Mouse (Mus musculus): ENCODE data around the gene Rrm1. TPM values are rescaled to one million over a fixed set of nuclear protein-coding genes. Genes with fewer than 3 reads are reported as not detected.

Rrm1 gene
- polyA plus RNA-seq, 1 experiment from 2014 or later, result 79.3 TPM

DNA sequence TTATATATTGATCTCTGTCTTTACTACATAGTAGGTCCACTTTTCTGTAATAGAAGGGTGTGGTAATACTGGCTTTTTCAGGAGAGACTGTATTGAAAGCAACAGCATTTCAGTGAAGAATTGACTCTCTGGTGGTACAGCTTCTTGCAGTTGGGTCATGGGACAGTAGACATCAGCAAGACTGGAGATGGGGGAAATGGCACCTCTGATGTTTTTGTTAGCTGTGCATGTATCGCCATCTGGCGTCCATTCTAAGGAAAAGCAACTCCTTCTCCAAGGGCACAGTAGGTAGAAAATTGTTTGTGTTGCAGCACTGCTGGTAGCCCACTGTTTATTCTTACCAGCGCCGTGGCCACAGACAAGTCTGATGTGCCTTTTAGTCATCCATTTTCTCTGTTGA lies 24.1 kb upstream of the Rrm1 start:
- Histone ChIP-seq H3K9me3 (ENCODE audit: control insufficient read depth, low read length) (no peaks in the 10 kb centered on the region), H3K27ac (ENCODE audit: low read length) (no peak overlapping the region), H3K4me1 (replicated peaks; ENCODE audit: control insufficient read depth, insufficient read depth, low read length) (no peaks in the 10 kb centered on the region), H3K27me3 (replicated peaks; ENCODE audit: control insufficient read depth, insufficient read depth, low read length) (no peaks in the 10 kb centered on the region), H3K9ac (replicated peaks; ENCODE audit: low read depth, low read length) (no peak overlapping the region), H3K36me3 (ENCODE audit: control insufficient read depth, insufficient read depth) (no peaks in the 10 kb centered on the region), H3K4me2 (ENCODE audit: low read length) (no peak overlapping the region), H3K4me3 (replicated peaks; ENCODE audit: low read length) (no peak overlapping the region)
- peak; percentile 84 for ATAC-seq
- WGBS, result 2% methylated on average over 4 of the region's 4 CpGs

DNA sequence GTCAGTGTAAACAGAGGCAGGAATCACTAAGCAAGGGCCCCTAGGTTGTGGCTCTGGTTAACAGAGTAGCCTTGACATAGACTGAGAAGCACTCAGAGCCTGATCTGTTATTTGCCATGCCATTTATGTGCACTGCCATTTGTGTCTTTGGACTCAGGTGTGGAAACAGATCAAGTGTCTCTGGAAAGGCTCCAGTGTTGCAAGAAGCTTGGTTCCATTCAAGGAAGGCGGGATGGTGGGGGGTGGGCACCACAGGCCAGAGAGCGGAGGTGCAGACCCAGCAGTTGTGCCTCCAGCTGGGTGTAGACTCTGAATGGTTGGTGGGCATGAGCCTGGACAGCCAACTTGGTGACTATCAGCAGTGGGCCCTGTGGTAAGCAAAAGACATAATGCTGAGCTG lies 19.5 kb upstream of the Rrm1 start:
- no peak overlapping the region for H3K9ac ChIP-seq (replicated peaks; ENCODE audit: low read depth, low read length)
- no peak for ATAC-seq
- no peak overlapping the region for H3K4me2 ChIP-seq (ENCODE audit: low read length)
- WGBS, result 91% methylated on average over 2 of the region's 2 CpGs
- no peaks in the 10 kb centered on the region for H3K4me1 ChIP-seq (replicated peaks; ENCODE audit: control insufficient read depth, insufficient read depth, low read length)
- H3K9me3 ChIP-seq (ENCODE audit: control insufficient read depth, low read length), result no peaks in the 10 kb centered on the region
- H3K36me3 ChIP-seq (ENCODE audit: control insufficient read depth, insufficient read depth), result no peaks in the 10 kb centered on the region
- H3K4me3 ChIP-seq (replicated peaks; ENCODE audit: low read length), result no peak overlapping the region
- no peak overlapping the region for H3K27ac ChIP-seq (ENCODE audit: low read length)
- H3K27me3 ChIP-seq (replicated peaks; ENCODE audit: control insufficient read depth, insufficient read depth, low read length), result no peaks in the 10 kb centered on the region

- Histone ChIP-seq H3K9me3 (ENCODE audit: control insufficient read depth, low read length) (no peaks in the 10 kb centered on the region), H3K36me3 (ENCODE audit: control insufficient read depth, insufficient read depth) (no peaks in the 10 kb centered on the region), H3K9ac (replicated peaks; ENCODE audit: low read depth, low read length) (no peak overlapping the region), H3K27ac (ENCODE audit: low read length) (no peak overlapping the region), H3K4me2 (ENCODE audit: low read length) (no peak overlapping the region), H3K4me3 (replicated peaks; ENCODE audit: low read length) (no peak overlapping the region), H3K27me3 (replicated peaks; ENCODE audit: control insufficient read depth, insufficient read depth, low read length) (no peaks in the 10 kb centered on the region), H3K4me1 (replicated peaks; ENCODE audit: control insufficient read depth, insufficient read depth, low read length) (no peaks in the 10 kb centered on the region)
- no peak for ATAC-seq
- 53% methylated on average over 6 of the region's 6 CpGs for WGBS
Measured at GRCm38 (mm10) chr7:102425933-102426685, 15.4 kb upstream of the Rrm1 start.

DNA sequence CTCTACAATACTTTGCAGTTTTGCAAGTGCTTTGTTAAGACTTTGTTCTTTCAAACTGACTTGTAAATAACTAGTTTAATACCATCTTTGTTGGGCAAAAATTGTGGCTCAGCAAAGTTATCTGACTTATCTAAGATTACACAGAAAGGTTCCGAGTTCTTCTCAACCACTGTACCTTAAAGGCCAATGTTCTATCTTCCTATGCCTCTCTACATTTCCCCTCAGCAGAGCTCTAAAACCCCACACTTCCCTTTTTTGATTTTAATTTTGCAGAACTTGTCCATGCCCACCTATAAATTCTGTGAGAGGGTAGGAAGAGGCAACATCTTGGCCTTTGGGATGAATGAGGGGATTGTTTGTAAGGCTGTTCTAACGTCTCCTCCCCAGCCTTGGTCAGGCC lies 7.2 kb upstream of the Rrm1 start:
- Histone ChIP-seq H3K9ac (replicated peaks; ENCODE audit: low read depth, low read length) (no peak overlapping the region), H3K9me3 (ENCODE audit: control insufficient read depth, low read length) (no peaks in the 10 kb centered on the region), H3K36me3 (ENCODE audit: control insufficient read depth, insufficient read depth) (no peaks in the 10 kb centered on the region), H3K4me3 (replicated peaks; ENCODE audit: low read length) (no peak overlapping the region), H3K4me2 (ENCODE audit: low read length) (no peak overlapping the region), H3K4me1 (replicated peaks; ENCODE audit: control insufficient read depth, insufficient read depth, low read length) (no peaks in the 10 kb centered on the region), H3K27ac (ENCODE audit: low read length) (no peak overlapping the region), H3K27me3 (replicated peaks; ENCODE audit: control insufficient read depth, insufficient read depth, low read length) (no peaks in the 10 kb centered on the region)
- no peak for ATAC-seq
- 78% methylated on average over 2 of the region's 2 CpGs for WGBS

DNA sequence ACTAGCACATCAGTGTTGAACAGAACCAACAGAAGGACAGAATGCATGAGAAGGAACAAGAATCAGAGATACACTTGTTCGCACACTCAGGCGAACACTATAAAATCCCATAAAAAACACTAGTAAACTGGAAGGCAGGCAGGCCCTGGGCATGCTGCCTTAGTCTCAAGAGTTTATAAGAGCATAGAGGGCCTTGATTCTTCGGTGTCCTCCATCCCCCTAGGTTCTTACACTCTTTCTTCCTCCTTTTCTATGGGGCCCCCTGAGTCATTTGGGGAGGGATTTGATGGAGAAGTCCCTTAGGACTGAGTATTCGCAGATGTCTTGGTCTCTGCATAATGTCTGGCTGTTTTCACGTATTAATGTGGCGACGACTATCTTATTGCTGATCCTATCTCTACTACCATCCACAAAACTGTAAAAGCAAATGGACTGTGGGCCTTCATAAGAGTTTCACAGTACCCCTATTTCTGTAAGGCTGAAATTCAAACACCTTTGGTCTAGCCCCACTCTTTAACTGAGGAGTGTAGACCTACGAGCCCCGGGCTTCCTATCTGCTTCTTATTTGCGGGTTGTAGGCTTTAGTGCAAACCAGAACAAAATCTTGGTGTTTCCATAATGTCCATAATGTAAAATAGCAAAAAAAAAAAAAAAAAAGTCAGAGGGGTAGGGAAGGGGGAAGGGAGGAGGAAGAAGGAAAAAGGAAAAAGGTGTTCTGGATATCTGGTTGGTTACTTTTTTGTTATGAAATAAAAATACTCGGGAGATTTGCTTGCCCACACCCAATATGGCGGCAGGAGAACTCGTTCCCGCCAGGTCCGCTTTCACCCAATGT lies 456 bp upstream of the Rrm1 start:
- WGBS, result 56% methylated on average over 15 of the region's 15 CpGs
- H3K9me3 ChIP-seq (ENCODE audit: control insufficient read depth, low read length), result no peaks in the 10 kb centered on the region
- no peaks in the 10 kb centered on the region for H3K27me3 ChIP-seq (replicated peaks; ENCODE audit: control insufficient read depth, insufficient read depth, low read length)
- H3K4me2 ChIP-seq (ENCODE audit: low read length), result peak overlapping the region; percentile 46
- ATAC-seq, result peak; percentile 18
- peak overlapping the region; percentile 39; the same call in 1 of the 2 replicates for H3K27ac ChIP-seq (ENCODE audit: low read length)
- H3K4me1 ChIP-seq (replicated peaks; ENCODE audit: control insufficient read depth, insufficient read depth, low read length), result peaks cover 22% of the 10 kb centered on the region
- H3K36me3 ChIP-seq (ENCODE audit: control insufficient read depth, insufficient read depth), result no peaks in the 10 kb centered on the region
- H3K4me3 ChIP-seq (replicated peaks; ENCODE audit: low read length), result peak overlapping the region; percentile 89
- no peak overlapping the region for H3K9ac ChIP-seq (replicated peaks; ENCODE audit: low read depth, low read length)

- H3K27me3 ChIP-seq (replicated peaks; ENCODE audit: control insufficient read depth, insufficient read depth, low read length), result no peaks in the 10 kb centered on the region
- H3K27ac ChIP-seq (ENCODE audit: low read length), result peak overlapping the region; percentile 23; the same call in 1 of the 2 replicates
- ATAC-seq, result no peak
- peak overlapping the region; percentile 82 for H3K9ac ChIP-seq (replicated peaks; ENCODE audit: low read depth, low read length)
- 1% methylated on average over 4 of the region's 4 CpGs for WGBS
- H3K36me3 ChIP-seq (ENCODE audit: control insufficient read depth, insufficient read depth), result 0 out of 2 replicates have a peak, but pooled peaks cover 2% of the 10 kb centered on the region
- no peaks in the 10 kb centered on the region for H3K9me3 ChIP-seq (ENCODE audit: control insufficient read depth, low read length)
- H3K4me3 ChIP-seq (replicated peaks; ENCODE audit: low read length), result peak overlapping the region; percentile 89
- peak overlapping the region; percentile 85 for H3K4me2 ChIP-seq (ENCODE audit: low read length)
- H3K4me1 ChIP-seq (replicated peaks; ENCODE audit: control insufficient read depth, insufficient read depth, low read length), result peaks cover 22% of the 10 kb centered on the region
Measured at GRCm38 (mm10) chr7:102442432-102442831, 937 bp downstream of the Rrm1 start.

DNA sequence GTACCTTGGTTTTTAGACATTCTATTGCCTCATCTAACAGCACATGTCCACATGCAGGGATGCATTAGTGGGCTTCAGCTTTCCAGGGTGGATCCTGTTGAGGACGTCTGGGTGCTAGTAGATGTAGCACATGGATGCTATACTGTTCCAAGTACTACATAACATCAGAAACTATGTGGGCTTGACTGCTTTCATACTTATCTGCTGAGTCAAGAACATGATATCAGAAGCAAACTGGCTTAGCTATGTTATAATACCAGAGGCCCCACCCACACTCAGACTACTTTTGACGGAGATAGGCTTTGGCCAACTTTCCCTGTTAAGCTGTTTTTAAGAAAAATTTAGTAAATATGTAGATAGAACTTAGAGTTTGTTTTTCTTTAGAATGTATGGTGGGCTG lies 2.8 kb downstream of the Rrm1 start:
- Histone ChIP-seq H3K27ac (ENCODE audit: low read length) (no peak overlapping the region), H3K4me1 (replicated peaks; ENCODE audit: control insufficient read depth, insufficient read depth, low read length) (peaks cover 22% of the 10 kb centered on the region), H3K36me3 (ENCODE audit: control insufficient read depth, insufficient read depth) (peaks cover 10% of the 10 kb centered on the region; the same call in 1 of the 2 replicates), H3K4me3 (replicated peaks; ENCODE audit: low read length) (no peak overlapping the region), H3K27me3 (replicated peaks; ENCODE audit: control insufficient read depth, insufficient read depth, low read length) (no peaks in the 10 kb centered on the region), H3K9ac (replicated peaks; ENCODE audit: low read depth, low read length) (no peak overlapping the region), H3K4me2 (ENCODE audit: low read length) (no peak overlapping the region), H3K9me3 (ENCODE audit: control insufficient read depth, low read length) (no peaks in the 10 kb centered on the region)
- WGBS, result 84% methylated on average over 2 of the region's 2 CpGs
- ATAC-seq, result no peak

GRCm38 (mm10) chr7:102446438-102446837 lies 4.9 kb downstream of the Rrm1 start:
- Histone ChIP-seq H3K36me3 (ENCODE audit: control insufficient read depth, insufficient read depth) (peaks cover 14% of the 10 kb centered on the region), H3K4me3 (replicated peaks; ENCODE audit: low read length) (no peak overlapping the region), H3K27me3 (replicated peaks; ENCODE audit: control insufficient read depth, insufficient read depth, low read length) (no peaks in the 10 kb centered on the region), H3K27ac (ENCODE audit: low read length) (no peak overlapping the region), H3K9ac (replicated peaks; ENCODE audit: low read depth, low read length) (no peak overlapping the region), H3K4me2 (ENCODE audit: low read length) (no peak overlapping the region), H3K4me1 (replicated peaks; ENCODE audit: control insufficient read depth, insufficient read depth, low read length) (peaks cover 22% of the 10 kb centered on the region), H3K9me3 (ENCODE audit: control insufficient read depth, low read length) (no peaks in the 10 kb centered on the region)
- 94% methylated on average over 9 of the region's 9 CpGs for WGBS
- ATAC-seq, result no peak

DNA sequence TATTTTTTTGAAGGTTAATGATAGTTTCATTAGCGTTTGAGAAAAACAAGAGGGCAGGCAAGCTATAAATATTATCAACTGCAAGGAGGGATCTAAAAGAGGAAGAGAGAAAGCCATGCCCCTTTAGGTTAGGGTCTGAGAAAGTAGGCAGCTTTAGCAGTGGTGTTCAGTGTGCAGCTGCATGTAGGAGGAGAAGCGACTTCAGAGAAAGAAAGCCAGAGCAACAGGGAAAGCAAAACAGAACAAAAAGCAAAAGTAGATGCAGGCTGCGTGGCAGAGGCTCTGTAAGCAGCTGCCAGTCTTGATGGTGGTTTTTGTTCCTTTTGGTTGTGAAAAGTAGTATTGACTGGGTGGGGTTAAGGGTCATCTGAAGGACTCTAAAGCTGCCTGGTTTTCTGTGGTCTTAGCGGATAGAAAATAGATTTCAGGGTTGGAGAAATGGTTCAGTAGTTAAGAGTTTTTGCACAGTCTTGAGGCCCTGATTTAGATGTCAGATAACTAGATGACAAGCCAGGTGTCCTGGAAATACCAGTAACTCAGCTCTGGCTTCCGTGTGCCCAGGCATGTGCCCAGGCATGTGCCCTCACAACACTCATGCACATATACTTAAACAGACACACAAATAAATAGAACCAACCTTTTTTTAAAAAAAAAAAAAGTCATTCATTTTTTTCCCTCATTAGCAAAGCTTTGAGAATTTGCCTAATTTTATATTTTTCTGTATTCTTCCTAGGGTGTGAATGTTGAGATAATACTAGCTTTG lies 17.3 kb downstream of the Rrm1 start:
- no peak overlapping the region for H3K4me2 ChIP-seq (ENCODE audit: low read length)
- 80% methylated on average over 5 of the region's 5 CpGs for WGBS
- no peaks in the 10 kb centered on the region for H3K9me3 ChIP-seq (ENCODE audit: control insufficient read depth, low read length)
- no peaks in the 10 kb centered on the region for H3K27me3 ChIP-seq (replicated peaks; ENCODE audit: control insufficient read depth, insufficient read depth, low read length)
- H3K9ac ChIP-seq (replicated peaks; ENCODE audit: low read depth, low read length), result no peak overlapping the region
- peaks cover 47% of the 10 kb centered on the region for H3K36me3 ChIP-seq (ENCODE audit: control insufficient read depth, insufficient read depth)
- no peak overlapping the region for H3K27ac ChIP-seq (ENCODE audit: low read length)
- no peak overlapping the region for H3K4me3 ChIP-seq (replicated peaks; ENCODE audit: low read length)
- ATAC-seq, result no peak
- no peaks in the 10 kb centered on the region for H3K4me1 ChIP-seq (replicated peaks; ENCODE audit: control insufficient read depth, insufficient read depth, low read length)

Data from forebrain, embryonic 16.5 days (tissue).